Mouse (Mus musculus): ENCODE data around the gene Ropn1l. TPM values are rescaled to one million over a fixed set of nuclear protein-coding genes. Genes with fewer than 3 reads are reported as not detected.

Ropn1l gene
- total and polyA plus RNA-seq, 3 experiments: 0.96 to 1.7 TPM; not detected in 1

GRCm38 (mm10) chr15:31397379-31397778 is 56.2 kb downstream of the Ropn1l start (continued):
- TF ChIP-seq CTCF (IDR thresholded peaks at IDR 0.05 in 2 of 3, conservative IDR thresholded peaks at IDR 0.05 in 1 of 3; ENCODE audit: control insufficient read depth in 1 of 3, insufficient read depth in 1 of 3, low read depth in 2 of 3, low read length in 3 of 3, poor library complexity in 1 of 3, severe bottlenecking in 1 of 3) (peak; percentile 9 to 35 (median 25); a peak in 3 of 6 replicates), ZMIZ1 (IDR thresholded peaks at IDR 0.05; ENCODE audit: low read depth, low read length) (no peak), ZKSCAN1 (IDR thresholded peaks at IDR 0.05; ENCODE audit: low read depth, low read length) (no peak), USF1 (IDR thresholded peaks at IDR 0.05; ENCODE audit: low read depth, low read length) (no peak), POLR2AphosphoS2 (IDR thresholded peaks at IDR 0.05; ENCODE audit: low read length) (no peak), POLR2AphosphoS5 (IDR thresholded peaks at IDR 0.05; ENCODE audit: borderline replicate concordance, low read depth, low read length) (no peak)

GRCm38 (mm10) chr15:31396755-31397154 is 56.8 kb downstream of the Ropn1l start:
- Histone ChIP-seq H3K27me3 (ENCODE audit: control insufficient read depth in 1 of 2, insufficient read depth in 2 of 2, low read length in 2 of 2) (no peaks in the 10 kb centered on the region), H3K4me1 (ENCODE audit: control insufficient read depth in 1 of 2, insufficient read depth in 2 of 2, low read length in 2 of 2) (no peaks in the 10 kb centered on the region), H3K27ac (ENCODE audit: control insufficient read depth, low read depth, low read length) (no peak overlapping the region), H3K36me3 (ENCODE audit: control insufficient read depth in 1 of 2, insufficient read depth in 2 of 2, low read length in 2 of 2) (no peaks in the 10 kb centered on the region), H3K9ac (ENCODE audit: control insufficient read depth, low read depth, low read length, poor library complexity, severe bottlenecking) (no peak overlapping the region), H3K4me3 (ENCODE audit: control insufficient read depth in 1 of 2, insufficient read depth in 1 of 2, low read depth in 2 of 2, low read length in 2 of 2) (no peak overlapping the region), H3K79me2 (ENCODE audit: control insufficient read depth, insufficient read depth, low read length, poor library complexity) (no peaks in the 10 kb centered on the region), H3K9me3 (replicated peaks; ENCODE audit: insufficient read depth, low read length) (no peaks in the 10 kb centered on the region)
- no peak for DNase-seq (ENCODE audit: low read depth, low spot score)
- TF ChIP-seq SMC3 (IDR thresholded peaks at IDR 0.05; ENCODE audit: low read depth, low read length) (no peak), TBP (IDR thresholded peaks at IDR 0.05; ENCODE audit: low read depth, low read length) (no peak), TAL1 (IDR thresholded peaks at IDR 0.05; ENCODE audit: low read length) (no peak), ZC3H11A (IDR thresholded peaks at IDR 0.05; ENCODE audit: low read depth, low read length) (no peak), E2F4 (IDR thresholded peaks at IDR 0.05; ENCODE audit: borderline replicate concordance, low read depth, low read length) (no peak), POLR2AphosphoS2 (IDR thresholded peaks at IDR 0.05; ENCODE audit: low read length) (no peak), BHLHE40 (IDR thresholded peaks at IDR 0.05; ENCODE audit: borderline replicate concordance, low read depth, low read length) (no peak), SIN3A (IDR thresholded peaks at IDR 0.05; ENCODE audit: low read length) (no peak), GABPA (IDR thresholded peaks at IDR 0.05; ENCODE audit: low read depth, low read length) (no peak), MYB (IDR thresholded peaks at IDR 0.05; ENCODE audit: low read depth, low read length) (no peak)

- Histone ChIP-seq H3K36me3 (ENCODE audit: control insufficient read depth in 1 of 2, insufficient read depth in 2 of 2, low read length in 2 of 2) (no peaks in the 10 kb centered on the region), H3K9me3 (replicated peaks; ENCODE audit: insufficient read depth, low read length) (no peaks in the 10 kb centered on the region), H3K4me3 (ENCODE audit: control insufficient read depth in 1 of 2, insufficient read depth in 1 of 2, low read depth in 2 of 2, low read length in 2 of 2) (no peak overlapping the region), H3K27ac (ENCODE audit: control insufficient read depth, low read depth, low read length) (no peak overlapping the region), H3K4me1 (ENCODE audit: control insufficient read depth in 1 of 2, insufficient read depth in 2 of 2, low read length in 2 of 2) (no peaks in the 10 kb centered on the region), H3K9ac (ENCODE audit: control insufficient read depth, low read depth, low read length, poor library complexity, severe bottlenecking) (no peak overlapping the region), H3K27me3 (ENCODE audit: control insufficient read depth in 1 of 2, insufficient read depth in 2 of 2, low read length in 2 of 2) (no peaks in the 10 kb centered on the region), H3K79me2 (ENCODE audit: control insufficient read depth, insufficient read depth, low read length, poor library complexity) (no peaks in the 10 kb centered on the region)
- no peak for DNase-seq (ENCODE audit: low read depth, low spot score)
- no peak for TF ChIP-seq MEF2A (IDR thresholded peaks at IDR 0.05; ENCODE audit: extremely low read depth, insufficient replicate concordance, low read depth, low read length, poor library complexity, severe bottlenecking)
- TF ChIP-seq MYB (IDR thresholded peaks at IDR 0.05; ENCODE audit: low read depth, low read length): no peak
- no peak for TF ChIP-seq NELFE (IDR thresholded peaks at IDR 0.05; ENCODE audit: low read depth, low read length)
- TF ChIP-seq EP300 (IDR thresholded peaks at IDR 0.05; ENCODE audit: low read depth in 1 of 2, low read length in 2 of 2): no peak
- no peak for TF ChIP-seq JUND (IDR thresholded peaks at IDR 0.05; ENCODE audit: low read depth, low read length)
Observed at GRCm38 (mm10) chr15:31395986-31396385, 57.6 kb downstream of the Ropn1l start.

Data from MEL (cell line).